Mouse (Mus musculus) embryonic facial prominence, embryonic 15.5 days (tissue): ENCODE measurements at regions not wholly inside any gene's neighbourhood (a gene's known extent, or its start where the extent isn't known, plus 50 kb on each side); places are given as distances from the start of the nearest gene placed in this dataset.

ENCODE experiments used
- ATAC-seq: fragments of 200-750 bp; cut with Nextera tagmentation; 2 replicates; pipeline ENCODE4 v1.8.0; 2017; ENCODE audit warnings: low read depth, moderate TSS enrichment; ENCODE audit not compliant: insufficient number of reproducible peaks, low FRiP score, low TSS enrichment
- H3K27ac ChIP-seq: fragments of 300-500 bp; sonication (generic); replicated peaks from 2 replicates; pipeline ENCODE4 v1.5.1; 2015; ENCODE audit warnings: mild to moderate bottlenecking, inconsistent platforms
- H3K27me3 ChIP-seq: fragments of 300-500 bp; sonication (generic); 2 replicates; pipeline ENCODE4 v1.6.1; 2015; ENCODE audit warnings: inconsistent platforms
- H3K36me3 ChIP-seq: fragments of 300-500 bp; sonication (generic); 2 replicates; pipeline ENCODE4 v1.6.1; 2015; ENCODE audit warnings: mild to moderate bottlenecking, inconsistent platforms
- H3K4me1 ChIP-seq: fragments of 300-500 bp; sonication (generic); 2 replicates; pipeline ENCODE4 v1.6.1; 2015; ENCODE audit warnings: inconsistent platforms
- H3K4me2 ChIP-seq: fragments of 300-500 bp; sonication (generic); replicated peaks from 2 replicates; pipeline ENCODE4 v1.6.1; 2015; ENCODE audit warnings: mild to moderate bottlenecking, inconsistent platforms
- H3K4me3 ChIP-seq: fragments of 300-500 bp; sonication (generic); replicated peaks from 2 replicates; pipeline ENCODE4 v1.5.1; 2015; ENCODE audit warnings: mild to moderate bottlenecking, inconsistent platforms
- H3K9ac ChIP-seq: fragments of 300-500 bp; sonication (generic); 2 replicates; pipeline ENCODE4 v1.6.1; 2015; ENCODE audit warnings: inconsistent platforms
- H3K9me3 ChIP-seq: fragments of 300-500 bp; sonication (generic); replicated peaks from 2 replicates; pipeline ENCODE4 v1.6.1; 2016; ENCODE audit warnings: inconsistent platforms
- WGBS: fragments of 180-500 bp; shearing (Covaris S2); methylation state at CpG from one replicate; pipeline ENCODE4 v1.1.7; 2015; 5-methylcytosine and 5-hydroxymethylcytosine counted together

- H3K4me1 ChIP-seq: no peaks in the 10 kb centered on the region
Observed at GRCm38 (mm10) chr2:75270115-75270514, 388.9 kb upstream of the Hnrnpa3 start.

GRCm38 (mm10) chr2:75287900-75288299, 371.2 kb upstream of the Hnrnpa3 start:
- no peaks in the 10 kb centered on the region for H3K9me3 ChIP-seq
- 86% methylated on average over 1 of the region's 1 CpGs for WGBS
- no peaks in the 10 kb centered on the region for H3K27me3 ChIP-seq
- H3K4me3 ChIP-seq: no peak overlapping the region
- H3K27ac ChIP-seq: no peak overlapping the region
- H3K4me1 ChIP-seq: no peaks in the 10 kb centered on the region
- H3K4me2 ChIP-seq: no peak overlapping the region
- H3K36me3 ChIP-seq: no peaks in the 10 kb centered on the region
- H3K9ac ChIP-seq: no peak overlapping the region
- no peak for ATAC-seq

More at GRCm38 (mm10) chr2:75270115-75270514, 388.9 kb upstream of the Hnrnpa3 start:
- H3K27me3 ChIP-seq: no peaks in the 10 kb centered on the region
- H3K9me3 ChIP-seq: no peaks in the 10 kb centered on the region
- 76% methylated on average over 4 of the region's 4 CpGs for WGBS
- H3K4me3 ChIP-seq: no peak overlapping the region
- H3K27ac ChIP-seq: no peak overlapping the region
- H3K9ac ChIP-seq: no peak overlapping the region
- ATAC-seq: no peak
- H3K4me2 ChIP-seq: no peak overlapping the region
- H3K36me3 ChIP-seq: no peaks in the 10 kb centered on the region

GRCm38 (mm10) chr2:75291674-75292073, 367.4 kb upstream of the Hnrnpa3 start:
- no peak overlapping the region for H3K4me2 ChIP-seq

GRCm38 (mm10) chr2:75306821-75307220, 352.2 kb upstream of the Hnrnpa3 start:
- no peak overlapping the region for H3K9ac ChIP-seq
- H3K4me3 ChIP-seq: no peak overlapping the region
- no peaks in the 10 kb centered on the region for H3K4me1 ChIP-seq
- WGBS: 81% methylated on average over 3 of the region's 3 CpGs
- H3K9me3 ChIP-seq: no peaks in the 10 kb centered on the region
- no peak overlapping the region for H3K27ac ChIP-seq
- no peak overlapping the region for H3K4me2 ChIP-seq
- ATAC-seq: no peak
- no peaks in the 10 kb centered on the region for H3K36me3 ChIP-seq
- H3K27me3 ChIP-seq: no peaks in the 10 kb centered on the region

More at GRCm38 (mm10) chr2:75291674-75292073, 367.4 kb upstream of the Hnrnpa3 start:
- H3K9me3 ChIP-seq: no peaks in the 10 kb centered on the region
- no peak for ATAC-seq
- no peak overlapping the region for H3K27ac ChIP-seq
- no peak overlapping the region for H3K9ac ChIP-seq
- WGBS: 91% methylated on average over 2 of the region's 2 CpGs
- no peaks in the 10 kb centered on the region for H3K36me3 ChIP-seq
- no peaks in the 10 kb centered on the region for H3K4me1 ChIP-seq
- H3K4me3 ChIP-seq: no peak overlapping the region
- H3K27me3 ChIP-seq: no peaks in the 10 kb centered on the region

GRCm38 (mm10) chr2:75311191-75311590, 347.9 kb upstream of the Hnrnpa3 start:
- no peaks in the 10 kb centered on the region for H3K4me1 ChIP-seq
- no peak overlapping the region for H3K4me2 ChIP-seq
- no peak overlapping the region for H3K9ac ChIP-seq
- no peaks in the 10 kb centered on the region for H3K36me3 ChIP-seq
- H3K27me3 ChIP-seq: peaks cover 13% of the 10 kb centered on the region
- no peaks in the 10 kb centered on the region for H3K9me3 ChIP-seq
- no peak overlapping the region for H3K27ac ChIP-seq
- no peak for ATAC-seq
- no peak overlapping the region for H3K4me3 ChIP-seq
- 36% methylated on average over 4 of the region's 4 CpGs for WGBS

- Histone ChIP-seq H3K27ac (no peak overlapping the region), H3K4me1 (no peaks in the 10 kb centered on the region), H3K4me2 (no peak overlapping the region), H3K4me3 (no peak overlapping the region), H3K27me3 (peaks cover 13% of the 10 kb centered on the region), H3K9ac (no peak overlapping the region), H3K9me3 (no peaks in the 10 kb centered on the region), H3K36me3 (no peaks in the 10 kb centered on the region)
- 13% methylated on average over 7 of the region's 7 CpGs for WGBS
- ATAC-seq: no peak
Observed at GRCm38 (mm10) chr2:75312246-75312645, 346.8 kb upstream of the Hnrnpa3 start.

GRCm38 (mm10) chr2:75315341-75315740, 343.7 kb upstream of the Hnrnpa3 start:
- peaks cover 13% of the 10 kb centered on the region for H3K27me3 ChIP-seq
- H3K4me3 ChIP-seq: no peak overlapping the region
- no peaks in the 10 kb centered on the region for H3K4me1 ChIP-seq

GRCm38 (mm10) chr2:75318190-75318589, 340.9 kb upstream of the Hnrnpa3 start:
- 62% methylated on average over 5 of the region's 5 CpGs for WGBS
- no peak for ATAC-seq
- Histone ChIP-seq H3K4me2 (no peak overlapping the region), H3K9me3 (no peaks in the 10 kb centered on the region), H3K9ac (no peak overlapping the region), H3K36me3 (no peaks in the 10 kb centered on the region), H3K27me3 (peaks cover 9% of the 10 kb centered on the region), H3K27ac (no peak overlapping the region), H3K4me3 (no peak overlapping the region), H3K4me1 (no peaks in the 10 kb centered on the region)

More at GRCm38 (mm10) chr2:75315341-75315740, 343.7 kb upstream of the Hnrnpa3 start:
- no peak overlapping the region for H3K27ac ChIP-seq
- ATAC-seq: no peak
- H3K36me3 ChIP-seq: no peaks in the 10 kb centered on the region
- H3K4me2 ChIP-seq: no peak overlapping the region
- H3K9ac ChIP-seq: no peak overlapping the region
- WGBS: 56% methylated on average over 7 of the region's 7 CpGs
- no peaks in the 10 kb centered on the region for H3K9me3 ChIP-seq

GRCm38 (mm10) chr2:75324146-75324749, 334.8 kb upstream of the Hnrnpa3 start:
- Histone ChIP-seq H3K27ac (no peak overlapping the region), H3K9me3 (no peaks in the 10 kb centered on the region), H3K27me3 (no peaks in the 10 kb centered on the region), H3K4me1 (no peaks in the 10 kb centered on the region), H3K9ac (no peak overlapping the region), H3K36me3 (no peaks in the 10 kb centered on the region), H3K4me3 (no peak overlapping the region), H3K4me2 (no peak overlapping the region)
- ATAC-seq: no peak
- 80% methylated on average over 10 of the region's 10 CpGs for WGBS

- no peak overlapping the region for H3K4me3 ChIP-seq
- no peaks in the 10 kb centered on the region for H3K27me3 ChIP-seq
- no peak for ATAC-seq
- H3K9ac ChIP-seq: no peak overlapping the region
- no peaks in the 10 kb centered on the region for H3K9me3 ChIP-seq
- no peaks in the 10 kb centered on the region for H3K4me1 ChIP-seq
- no peaks in the 10 kb centered on the region for H3K36me3 ChIP-seq
- H3K4me2 ChIP-seq: no peak overlapping the region
- no peak overlapping the region for H3K27ac ChIP-seq
- WGBS: 61% methylated on average over 2 of the region's 2 CpGs
Observed at GRCm38 (mm10) chr2:75329598-75329997, 329.5 kb upstream of the Hnrnpa3 start.

- Histone ChIP-seq H3K27ac (no peak overlapping the region), H3K9me3 (no peaks in the 10 kb centered on the region), H3K9ac (no peak overlapping the region), H3K4me1 (no peaks in the 10 kb centered on the region), H3K4me3 (no peak overlapping the region), H3K4me2 (no peak overlapping the region), H3K36me3 (no peaks in the 10 kb centered on the region), H3K27me3 (no peaks in the 10 kb centered on the region)
- WGBS: 61% methylated on average over 2 of the region's 2 CpGs
- no peak for ATAC-seq
Observed at GRCm38 (mm10) chr2:75341310-75341709, 317.8 kb upstream of the Hnrnpa3 start.

- ATAC-seq: no peak
- Histone ChIP-seq H3K9me3 (no peaks in the 10 kb centered on the region), H3K4me3 (no peak overlapping the region), H3K4me2 (no peak overlapping the region), H3K27me3 (no peaks in the 10 kb centered on the region), H3K4me1 (no peaks in the 10 kb centered on the region), H3K36me3 (no peaks in the 10 kb centered on the region), H3K9ac (no peak overlapping the region), H3K27ac (no peak overlapping the region)
- 65% methylated on average over 6 of the region's 6 CpGs for WGBS
Observed at GRCm38 (mm10) chr2:75341726-75342280, 317.3 kb upstream of the Hnrnpa3 start.
